Mouse (Mus musculus) B cell, adult 62 days (primary cell): ENCODE results near the gene Rnf225. TPM values are rescaled to one million over a fixed set of nuclear protein-coding genes. Genes with fewer than 3 reads are reported as not detected.

Source experiments
- total RNA-seq: library from RNA; stranded (reverse); gene quantifications from 4 replicates; pipeline ENCODE4 v1.2.4, GENCODE M21; 2023

Gene Rnf225
- 1.2 to 1.7 TPM (median 1.3 TPM) in 4 replicates for total RNA-seq

DNA sequence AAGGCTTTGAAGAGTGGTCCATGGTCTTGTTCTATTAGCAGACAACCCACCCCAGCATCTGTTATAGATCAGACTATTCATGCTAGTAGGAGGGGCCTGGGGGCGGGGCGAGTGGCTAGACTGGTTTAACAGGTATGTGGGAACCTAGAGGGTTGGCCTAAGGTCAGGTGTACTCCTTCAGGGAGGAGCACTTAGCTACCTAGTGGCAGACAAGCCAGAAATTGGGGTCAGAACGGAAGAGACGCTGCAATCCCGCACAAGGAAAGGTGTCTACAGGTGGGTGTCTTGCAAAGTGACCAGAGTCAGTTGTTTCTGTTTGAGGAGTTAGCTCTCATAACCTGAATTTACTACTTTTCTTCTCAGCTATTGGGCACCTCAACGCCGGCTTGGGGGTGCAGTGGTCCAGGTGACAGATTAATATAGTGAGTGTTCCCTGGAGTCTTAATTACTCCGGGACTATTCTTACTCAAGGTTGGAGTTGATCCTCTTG lies at the start of gene Rnf225:
Gene Rnf225, plus strand, starts transcription at position 226 of the 490 bp plus-strand sequence.

GRCm38 (mm10) chr7:12880911-12881660 lies 46.1 kb upstream of the Rnf225 start, which contains the start of gene Zfp128:
Gene Zfp128 (plus strand): TSS chr7:12881177.

DNA sequence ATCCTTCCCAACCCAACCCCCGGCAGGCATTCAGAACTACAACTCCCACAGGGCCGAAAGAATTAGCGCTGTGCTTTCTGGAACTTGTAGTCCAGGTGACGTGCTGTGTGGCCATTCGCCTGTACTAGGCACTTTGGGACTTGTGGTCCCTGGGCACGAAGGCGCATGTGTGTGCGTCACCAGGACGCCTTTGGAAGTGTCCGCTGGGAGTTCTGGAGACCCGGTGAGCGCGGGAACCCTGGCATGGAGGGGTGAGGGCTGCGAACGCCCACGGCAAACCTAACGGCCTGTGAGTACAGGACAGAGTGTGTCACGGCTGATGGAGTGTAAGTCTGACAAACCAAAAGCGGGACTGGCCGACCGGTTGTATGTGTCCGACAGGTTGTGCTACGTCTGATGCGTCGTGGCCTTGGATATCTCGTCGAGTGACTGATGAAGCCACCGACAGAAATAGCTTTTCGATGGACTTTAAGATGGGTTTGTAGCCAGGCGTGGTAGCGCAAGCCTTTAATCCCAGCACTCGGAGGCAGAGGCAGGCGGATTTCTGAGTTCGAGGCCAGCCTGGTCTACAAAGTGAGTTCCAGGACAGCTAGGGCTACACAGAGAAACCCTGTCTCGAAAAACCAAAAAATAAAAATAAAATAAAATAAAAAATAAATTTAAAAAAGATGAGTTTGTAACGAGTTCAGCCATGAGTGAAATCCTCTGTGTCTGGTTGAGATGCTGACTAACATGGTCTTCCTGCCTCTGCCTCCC lies 29.4 kb upstream of the Rnf225 start, which contains the start of gene Zscan22:
Gene Zscan22, plus strand, starts transcription at position 161 of the 756 bp plus-strand sequence.

DNA sequence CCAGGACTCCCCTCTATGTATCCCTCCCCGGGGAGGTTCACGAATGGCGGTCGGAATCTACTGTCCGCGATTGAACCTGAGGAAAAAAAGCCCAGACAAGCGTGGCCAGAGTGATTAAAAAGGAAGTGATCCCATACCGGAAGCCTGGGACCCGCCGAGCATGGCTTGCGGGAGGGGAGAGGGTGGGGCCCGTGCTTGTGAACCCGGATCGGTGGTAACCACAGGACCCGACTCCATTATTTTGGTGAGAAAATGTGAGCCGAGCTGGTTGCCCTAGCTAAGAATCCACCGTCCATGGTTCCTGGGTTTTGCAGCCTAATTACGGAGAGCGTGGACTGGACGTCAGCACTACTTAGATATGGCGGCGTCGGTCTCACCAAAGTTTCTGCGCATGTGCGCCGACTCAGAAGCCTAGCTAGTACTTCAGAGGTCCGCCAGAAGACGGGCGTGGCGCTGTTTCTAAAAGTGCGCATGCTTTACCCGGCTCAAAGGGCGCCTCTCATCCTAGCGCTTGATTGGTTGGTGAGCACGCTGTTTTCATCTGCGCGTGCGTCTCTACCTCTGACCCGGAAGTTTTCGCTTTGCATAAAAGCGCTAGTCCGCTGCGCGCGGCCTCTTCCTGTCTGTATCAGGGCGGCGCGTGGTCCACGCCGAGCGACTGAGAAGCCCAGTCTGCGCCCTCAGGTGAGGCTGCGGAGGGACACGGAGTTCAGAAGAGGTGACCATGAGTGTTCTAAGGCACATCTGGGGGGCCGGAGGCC lies 5.3 kb upstream of the Rnf225 start, which contains the start of gene Rps5:
Gene Rps5, plus strand, starts transcription at position 586 of the 761 bp plus-strand sequence.

DNA sequence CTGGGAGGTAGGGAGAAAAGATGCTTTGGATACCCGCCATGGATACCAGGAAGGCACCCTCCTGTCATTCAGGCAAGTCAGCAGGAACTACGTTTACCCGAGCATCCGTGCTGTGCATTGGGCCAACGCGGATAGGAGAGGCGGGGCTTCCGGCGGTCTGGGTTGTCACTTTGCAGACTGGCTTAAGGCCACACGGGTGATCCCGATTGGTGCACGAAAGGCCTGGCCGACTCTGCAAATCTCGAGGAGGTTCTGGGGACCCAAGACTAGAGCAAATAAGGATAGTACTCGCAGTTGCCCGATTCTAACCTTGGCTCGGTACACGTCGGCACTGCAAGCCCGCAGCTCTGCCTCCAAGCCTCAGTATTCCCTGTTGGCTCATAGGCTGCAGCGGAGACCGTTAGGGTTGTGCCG lies 38.5 kb downstream of the Rnf225 start, which contains the start of gene Zfp324:
Gene Zfp324, plus strand, starts transcription at position 161 of the 414 bp plus-strand sequence.

DNA sequence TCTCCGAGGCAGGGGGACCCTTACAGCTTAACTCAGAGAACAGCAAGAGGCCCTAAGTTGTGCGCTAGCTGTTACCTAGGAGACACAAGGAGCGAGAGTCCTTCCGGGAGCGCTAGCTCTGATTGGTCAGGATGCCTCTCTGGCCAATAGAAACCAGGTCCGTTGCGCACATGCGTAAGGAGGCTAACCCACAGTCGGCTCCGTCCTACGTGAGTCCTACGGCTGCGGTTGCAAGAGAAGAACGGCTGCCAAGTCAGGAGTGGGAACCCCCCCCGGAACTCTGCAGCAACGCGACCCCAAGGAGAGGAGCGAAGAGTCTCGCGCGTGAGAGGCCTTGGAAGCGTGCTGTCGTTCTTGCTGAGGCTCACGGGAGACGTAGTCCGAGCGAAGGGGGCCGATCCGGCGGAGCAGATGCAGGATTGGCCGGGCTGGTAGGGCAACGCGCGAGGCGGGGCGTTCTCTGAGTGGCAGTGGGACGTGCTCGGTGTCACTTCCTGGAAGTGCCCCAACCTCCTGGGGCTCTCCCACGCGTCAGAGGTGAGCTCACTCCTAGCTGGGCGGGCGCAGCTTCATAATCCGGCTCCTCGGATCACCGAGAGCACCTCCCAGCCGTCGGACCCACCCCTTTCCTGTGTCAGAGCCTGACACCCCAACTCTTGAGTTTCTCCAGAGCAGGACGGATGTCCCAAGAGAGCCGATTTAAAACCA lies 50.6 kb downstream of the Rnf225 start, which contains the start of gene Zfp446:
Gene Zfp446, plus strand, starts transcription at position 167 of the 708 bp plus-strand sequence.

Other genes with a start within 250 kb of the Rnf225 start
- not detected in 4 replicates for gene Vmn2r55, start 242.4 kb upstream of the Rnf225 start, total RNA-seq
- not detected in 4 replicates for gene Vmn2r56, start 192.4 kb upstream of the Rnf225 start, total RNA-seq
- 31.2 to 41.3 TPM (median 34.6 TPM) in 4 replicates for gene Zscan18, start 123.8 kb upstream of the Rnf225 start, total RNA-seq
- 7.0 to 10.2 TPM (median 9.4 TPM) in 4 replicates for gene Zfp329, start 108.6 kb upstream of the Rnf225 start, total RNA-seq
- gene Zfp110, start 92.7 kb upstream of the Rnf225 start, total RNA-seq: 112 to 125 TPM (median 118 TPM) in 4 replicates
- gene Zfp128, start 46.2 kb upstream of the Rnf225 start, total RNA-seq: 1.9 to 3.0 TPM (median 2.3 TPM) in 4 replicates
- 12.8 to 15.4 TPM (median 13.6 TPM) in 4 replicates for gene Zscan22, start 29.6 kb upstream of the Rnf225 start, total RNA-seq
- gene Rps5, start 5.1 kb upstream of the Rnf225 start, total RNA-seq: 2,155 to 2,273 TPM (median 2,193 TPM) in 4 replicates
- gene Zfp324, start 38.4 kb downstream of the Rnf225 start, total RNA-seq: 2.9 to 6.0 TPM (median 3.5 TPM) in 4 replicates
- 8.7 to 10.7 TPM (median 9.6 TPM) in 4 replicates for gene Zfp446, start 50.4 kb downstream of the Rnf225 start, total RNA-seq
- not detected in 4 replicates for gene Slc27a5, start 70.8 kb downstream of the Rnf225 start, total RNA-seq
- gene Trim28, start 71.7 kb downstream of the Rnf225 start, total RNA-seq: 351 to 392 TPM (median 373 TPM) in 4 replicates
- 3.9 to 9.9 TPM (median 5.9 TPM) in 4 replicates for gene Zbtb45, start 82.6 kb downstream of the Rnf225 start, total RNA-seq
- 88.1 to 101 TPM (median 92.6 TPM) in 4 replicates for gene Chmp2a, start 107.4 kb downstream of the Rnf225 start, total RNA-seq
- gene Ube2m, start 110.9 kb downstream of the Rnf225 start, total RNA-seq: 76.5 to 89.6 TPM (median 83.2 TPM) in 4 replicates
- 0.45 to 0.75 TPM (median 0.56 TPM) in 4 replicates for gene Mzf1, start 127.3 kb downstream of the Rnf225 start, total RNA-seq
- gene Vmn1r85, start 167.8 kb downstream of the Rnf225 start, total RNA-seq: not detected in 4 replicates
- not detected in 4 replicates for gene Vmn1r86, start 192.5 kb downstream of the Rnf225 start, total RNA-seq
- gene Vmn1r87, start 212.7 kb downstream of the Rnf225 start, total RNA-seq: not detected in 4 replicates
- 0.17 to 0.28 TPM (median 0.21 TPM) in 3 of 4 replicates, not detected in the other for gene Vmn1r88, start 232.2 kb downstream of the Rnf225 start, total RNA-seq